Mouse (Mus musculus): ENCODE data around the gene Rps8.

- TF ChIP-seq CTCF (IDR thresholded peaks at IDR 0.05; ENCODE audit: insufficient read depth, low read length) (peak; percentile 75), POLR2A (IDR thresholded peaks at IDR 0.05; ENCODE audit: borderline replicate concordance, extremely low read depth, low read depth, low read length) (no peak)
Measured at GRCm38 (mm10) chr4:117139217-117139612, 16.8 kb downstream of the Rps8 start.
